Mouse (Mus musculus): ENCODE data around the gene Sephs1. TPM values are rescaled to one million over a fixed set of nuclear protein-coding genes. Genes with fewer than 3 reads are reported as not detected.

Gene Sephs1
- polyA plus RNA-seq, 1 experiment from 2014 or later: 118 TPM

DNA sequence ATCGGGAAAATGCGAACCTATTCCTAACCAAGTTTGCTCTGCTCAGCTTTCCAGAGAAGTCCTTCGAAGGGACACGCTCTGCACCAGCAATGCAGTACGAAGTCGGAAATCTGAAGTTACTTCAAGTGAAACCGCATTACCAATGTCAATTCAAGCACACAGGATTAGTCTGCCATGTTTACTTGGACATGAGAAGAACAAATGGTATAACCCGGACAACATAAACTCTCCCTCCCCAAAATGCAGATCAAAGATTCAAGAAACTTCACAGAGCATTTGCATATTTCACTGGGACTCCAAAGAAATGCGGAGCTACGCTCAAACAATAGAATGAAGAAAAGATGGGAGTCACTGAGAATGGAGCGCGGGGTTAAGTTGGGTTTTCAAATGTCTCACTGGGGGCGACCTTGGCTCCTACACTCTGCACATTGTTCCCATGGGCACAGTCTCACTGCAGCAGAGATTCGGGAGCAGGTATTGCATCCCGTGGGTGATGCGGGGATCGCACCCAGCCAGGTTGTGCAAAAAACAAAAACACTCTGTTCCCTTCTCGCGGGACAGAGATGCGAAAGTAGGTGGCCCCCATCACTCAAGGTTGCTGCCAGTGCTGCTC is 521 bp upstream of the Sephs1 start:
- DNase-seq (ENCODE audit: low spot score): peak; percentile 61
- H3K4me1 ChIP-seq: peaks cover 31% of the 10 kb centered on the region
- 3% methylated on average over 20 of the region's 20 CpGs for WGBS
- H3K27ac ChIP-seq (replicated peaks): peak overlapping the region; percentile 100
- no peaks in the 10 kb centered on the region for H3K9me3 ChIP-seq (replicated peaks)
- H3K27me3 ChIP-seq (ENCODE audit: low read depth, poor library complexity, severe bottlenecking): no peaks in the 10 kb centered on the region
- H3K36me3 ChIP-seq: peaks cover 19% of the 10 kb centered on the region
- H3K4me3 ChIP-seq: peak overlapping the region; percentile 91

- peak overlapping the region; percentile 91 for H3K4me3 ChIP-seq
- H3K9me3 ChIP-seq (replicated peaks): no peaks in the 10 kb centered on the region
- no peaks in the 10 kb centered on the region for H3K27me3 ChIP-seq (ENCODE audit: low read depth, poor library complexity, severe bottlenecking)
- DNase-seq (ENCODE audit: low spot score): peak; percentile 75
- under 1% methylated on average over 60 of the region's 63 CpGs for WGBS
- peak overlapping the region; percentile 100 for H3K27ac ChIP-seq (replicated peaks)
- peaks cover 31% of the 10 kb centered on the region for H3K4me1 ChIP-seq
- peaks cover 34% of the 10 kb centered on the region for H3K36me3 ChIP-seq
Observed at GRCm38 (mm10) chr2:4882249-4882791, 956 bp downstream of the Sephs1 start.

DNA sequence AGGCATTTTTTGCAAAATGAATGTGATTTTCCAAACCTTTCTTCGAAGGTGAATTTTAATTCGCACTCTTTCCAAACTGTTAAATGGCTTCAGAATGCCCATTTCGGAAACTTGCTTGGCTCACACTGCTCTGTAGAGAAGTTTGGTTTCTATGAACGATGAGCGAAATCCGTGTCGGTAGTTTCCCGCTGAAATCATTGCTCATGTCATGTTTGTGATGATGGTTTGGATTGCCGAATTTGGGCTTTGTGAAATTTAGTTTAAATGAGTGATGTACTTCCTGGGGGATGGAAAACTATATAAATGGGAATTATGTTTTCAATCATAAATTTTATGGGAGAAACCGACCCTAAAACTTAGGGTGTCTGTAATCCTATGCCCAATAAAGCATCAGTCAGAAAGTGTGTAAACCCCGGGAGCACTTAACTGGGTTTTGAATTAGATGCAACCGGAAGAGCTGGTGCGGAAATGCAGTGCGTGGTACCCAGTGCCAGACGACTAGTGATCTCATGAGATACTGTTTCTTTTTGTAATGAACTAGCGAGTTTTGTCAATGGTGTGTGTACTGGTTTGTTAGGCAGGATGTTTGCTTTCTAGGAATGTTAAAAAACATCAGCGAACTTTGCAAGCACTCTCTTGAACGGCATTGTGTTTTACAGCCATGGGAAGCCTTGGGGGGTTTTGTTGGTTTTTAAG is 1.8 kb downstream of the Sephs1 start:
- DNase-seq (ENCODE audit: low spot score): no peak

GRCm38 (mm10) chr2:4886896-4887295 is 5.5 kb downstream of the Sephs1 start:
- no peaks in the 10 kb centered on the region for H3K9me3 ChIP-seq (replicated peaks)
- H3K4me1 ChIP-seq: peaks cover 14% of the 10 kb centered on the region
- H3K27me3 ChIP-seq (ENCODE audit: low read depth, poor library complexity, severe bottlenecking): no peaks in the 10 kb centered on the region
- WGBS: 94% methylated on average over 6 of the region's 6 CpGs
- H3K4me3 ChIP-seq: no peak overlapping the region
- no peak for DNase-seq (ENCODE audit: low spot score)
- H3K36me3 ChIP-seq: peaks cover 80% of the 10 kb centered on the region
- H3K27ac ChIP-seq (replicated peaks): no peak overlapping the region

More for the DNA sequence above, 1.8 kb downstream of the Sephs1 start:
- Histone ChIP-seq H3K36me3 (peaks cover 42% of the 10 kb centered on the region), H3K27ac (replicated peaks) (peak overlapping the region; percentile 100), H3K9me3 (replicated peaks) (no peaks in the 10 kb centered on the region), H3K27me3 (ENCODE audit: low read depth, poor library complexity, severe bottlenecking) (no peaks in the 10 kb centered on the region), H3K4me3 (peak overlapping the region; percentile 91), H3K4me1 (peaks cover 31% of the 10 kb centered on the region)
- WGBS: 3% methylated on average over 18 of the region's 18 CpGs

DNA sequence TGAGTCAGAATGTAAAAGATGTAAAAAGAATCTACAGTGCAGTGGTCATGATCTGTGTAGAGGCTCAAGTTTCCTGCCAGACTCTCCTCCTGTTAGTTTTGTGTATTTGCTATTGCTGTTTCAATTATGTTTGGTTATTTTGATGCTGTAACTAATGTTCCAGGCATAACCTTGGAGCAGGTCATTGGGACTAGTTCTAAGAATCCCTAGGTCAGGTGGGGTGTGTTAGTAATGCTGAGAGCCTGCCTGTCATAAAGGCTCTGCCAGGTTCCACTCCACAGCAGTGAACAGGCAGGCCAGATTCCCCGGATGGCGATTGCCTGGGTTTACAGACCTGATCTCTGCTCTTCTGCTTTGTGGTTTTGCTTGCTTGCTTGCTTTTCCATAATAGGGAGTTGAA is 14.2 kb downstream of the Sephs1 start:
- Histone ChIP-seq H3K36me3 (peaks cover 96% of the 10 kb centered on the region), H3K27ac (replicated peaks) (no peak overlapping the region), H3K4me3 (no peak overlapping the region), H3K4me1 (no peaks in the 10 kb centered on the region), H3K9me3 (replicated peaks) (no peaks in the 10 kb centered on the region), H3K27me3 (ENCODE audit: low read depth, poor library complexity, severe bottlenecking) (no peaks in the 10 kb centered on the region)
- WGBS: 90% methylated on average over 2 of the region's 2 CpGs
- no peak for DNase-seq (ENCODE audit: low spot score)

DNA sequence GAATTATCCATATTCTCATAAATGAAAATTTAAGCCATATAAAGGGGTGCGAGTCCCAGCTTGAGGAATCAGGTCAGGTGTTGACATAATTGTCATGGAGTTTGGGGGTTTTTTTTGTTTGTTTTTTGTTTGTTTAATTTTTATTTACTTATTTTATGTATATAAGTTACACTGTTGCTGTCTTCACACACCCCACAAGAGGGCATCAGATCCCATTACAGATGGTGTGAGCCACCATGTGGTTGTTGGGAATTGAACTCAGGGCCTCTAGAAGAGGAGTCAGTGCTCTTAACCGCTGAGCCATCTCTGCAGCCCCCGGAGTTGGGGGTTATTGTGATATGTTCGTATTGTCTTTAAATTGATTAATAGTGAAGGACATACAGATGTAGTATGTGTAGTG is 15.6 kb downstream of the Sephs1 start:
- Histone ChIP-seq H3K27me3 (ENCODE audit: low read depth, poor library complexity, severe bottlenecking) (no peaks in the 10 kb centered on the region), H3K27ac (replicated peaks) (no peak overlapping the region), H3K4me3 (no peak overlapping the region), H3K9me3 (replicated peaks) (no peaks in the 10 kb centered on the region), H3K4me1 (no peaks in the 10 kb centered on the region), H3K36me3 (peaks cover 96% of the 10 kb centered on the region)
- DNase-seq (ENCODE audit: low spot score): no peak
- WGBS: 96% methylated on average over 4 of the region's 4 CpGs

DNA sequence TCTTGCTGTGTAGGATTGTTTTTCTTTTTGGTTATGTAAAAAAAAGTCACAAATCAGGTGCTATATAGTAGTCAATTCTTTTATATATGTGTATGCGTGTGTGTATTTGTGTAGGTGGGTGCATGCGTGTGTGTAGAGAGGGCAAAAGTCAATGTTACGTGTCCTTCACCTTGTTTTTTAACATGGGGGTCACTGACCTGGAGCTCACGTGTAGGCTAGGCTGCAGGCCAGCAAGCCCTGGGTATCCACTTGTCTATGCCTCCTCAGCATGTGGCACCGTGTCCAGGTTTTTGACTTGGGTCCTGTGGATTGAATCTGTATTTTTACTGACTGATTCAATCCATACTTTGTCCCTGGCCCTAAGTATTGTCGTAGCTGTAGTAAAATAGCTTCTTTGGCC is 19.3 kb downstream of the Sephs1 start:
- Histone ChIP-seq H3K9me3 (replicated peaks) (no peaks in the 10 kb centered on the region), H3K27ac (replicated peaks) (no peak overlapping the region), H3K36me3 (peaks cover 96% of the 10 kb centered on the region), H3K27me3 (ENCODE audit: low read depth, poor library complexity, severe bottlenecking) (no peaks in the 10 kb centered on the region), H3K4me3 (no peak overlapping the region), H3K4me1 (no peaks in the 10 kb centered on the region)
- WGBS: 95% methylated on average over 6 of the region's 6 CpGs
- DNase-seq (ENCODE audit: low spot score): no peak

DNA sequence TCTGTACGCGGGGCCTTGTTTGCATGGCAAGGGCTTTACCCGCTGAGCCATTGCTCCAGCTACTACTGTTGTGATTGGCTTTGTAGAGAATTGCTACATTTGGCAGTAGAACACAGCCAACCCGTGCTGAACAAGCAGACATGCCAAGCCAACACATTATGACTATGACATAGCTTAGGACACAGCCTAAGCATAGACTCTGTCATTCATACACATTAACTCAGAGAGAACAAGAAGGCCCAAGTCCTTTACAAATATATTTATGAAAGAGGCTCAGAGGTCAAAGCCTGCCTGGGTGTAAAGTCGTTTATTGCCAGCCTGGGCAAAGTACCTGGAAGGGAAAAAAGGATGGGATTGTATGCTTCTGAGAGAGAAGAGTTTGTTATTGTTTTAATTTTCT is 21.0 kb downstream of the Sephs1 start:
- H3K36me3 ChIP-seq: peaks cover 96% of the 10 kb centered on the region
- H3K4me1 ChIP-seq: no peaks in the 10 kb centered on the region
- 95% methylated on average over 5 of the region's 5 CpGs for WGBS
- no peaks in the 10 kb centered on the region for H3K9me3 ChIP-seq (replicated peaks)
- H3K4me3 ChIP-seq: no peak overlapping the region
- H3K27me3 ChIP-seq (ENCODE audit: low read depth, poor library complexity, severe bottlenecking): no peaks in the 10 kb centered on the region
- no peak for DNase-seq (ENCODE audit: low spot score)
- no peak overlapping the region for H3K27ac ChIP-seq (replicated peaks)

DNA sequence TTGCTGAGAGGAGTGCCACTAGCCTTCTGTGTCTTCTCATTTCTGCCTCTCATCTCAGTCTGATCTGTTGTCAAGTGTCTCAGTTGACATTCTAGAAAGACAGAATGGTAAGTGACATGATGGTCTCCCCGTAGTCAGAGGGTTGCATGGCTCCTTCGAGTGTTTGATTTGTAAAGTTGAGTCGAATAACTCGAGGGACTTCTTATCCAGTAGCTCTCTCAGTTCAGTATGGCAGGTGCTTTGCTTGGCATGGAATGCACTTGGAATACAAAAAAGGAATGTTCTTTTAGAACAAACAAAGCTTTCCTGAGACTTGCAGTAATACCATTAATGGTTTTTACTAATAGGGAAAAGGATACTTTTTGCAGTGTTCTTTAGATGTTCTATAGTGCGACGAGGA is 25.8 kb downstream of the Sephs1 start:
- H3K27me3 ChIP-seq (ENCODE audit: low read depth, poor library complexity, severe bottlenecking): no peaks in the 10 kb centered on the region
- no peak for DNase-seq (ENCODE audit: low spot score)
- 94% methylated on average over 6 of the region's 6 CpGs for WGBS
- H3K27ac ChIP-seq (replicated peaks): no peak overlapping the region
- H3K4me3 ChIP-seq: no peak overlapping the region
- H3K9me3 ChIP-seq (replicated peaks): no peaks in the 10 kb centered on the region
- H3K4me1 ChIP-seq: no peaks in the 10 kb centered on the region
- peaks cover 70% of the 10 kb centered on the region for H3K36me3 ChIP-seq

DNA sequence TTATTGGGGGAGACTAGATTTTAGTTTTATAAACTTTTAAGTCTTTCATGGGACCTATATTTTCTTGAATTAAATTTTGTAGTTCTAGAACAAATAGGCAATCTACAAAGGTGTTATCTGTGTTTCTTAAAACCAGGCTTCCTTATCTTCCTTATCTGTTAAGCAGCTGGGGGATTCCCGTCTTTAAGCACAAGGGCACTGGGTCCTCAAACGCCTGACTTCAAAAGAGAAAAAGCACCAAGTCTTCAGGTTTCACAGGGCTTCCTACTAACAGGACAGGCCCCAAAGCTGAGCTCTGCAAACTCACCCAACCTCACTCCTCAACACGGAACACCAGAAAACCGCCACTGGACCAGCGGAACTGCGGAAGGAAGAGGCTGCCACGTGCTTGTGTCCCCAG is 26.6 kb downstream of the Sephs1 start:
- peaks cover 62% of the 10 kb centered on the region for H3K36me3 ChIP-seq

GRCm38 (mm10) chr2:4908771-4909315 is 27.5 kb downstream of the Sephs1 start:
- 89% methylated on average over 3 of the region's 3 CpGs for WGBS
- Histone ChIP-seq H3K36me3 (peaks cover 55% of the 10 kb centered on the region), H3K9me3 (replicated peaks) (0 out of 2 replicates have a peak, but pooled peaks cover 3% of the 10 kb centered on the region)

More for the DNA sequence above, 26.6 kb downstream of the Sephs1 start:
- no peaks in the 10 kb centered on the region for H3K27me3 ChIP-seq (ENCODE audit: low read depth, poor library complexity, severe bottlenecking)
- H3K9me3 ChIP-seq (replicated peaks): 0 out of 2 replicates have a peak, but pooled peaks cover under 1% of the 10 kb centered on the region
- no peak overlapping the region for H3K4me3 ChIP-seq
- 89% methylated on average over 7 of the region's 7 CpGs for WGBS
- H3K4me1 ChIP-seq: no peaks in the 10 kb centered on the region
- DNase-seq (ENCODE audit: low spot score): no peak
- no peak overlapping the region for H3K27ac ChIP-seq (replicated peaks)

GRCm38 (mm10) chr2:4909909-4910308 is 28.5 kb downstream of the Sephs1 start:
- whole genome bisulfite sequencing: 67% methylated on average over 6 of the region's 6 CpGs
- peaks cover 12% of the 10 kb centered on the region for H3K4me1 ChIP-seq
- H3K27me3 ChIP-seq (ENCODE audit: low read depth, poor library complexity, severe bottlenecking): no peaks in the 10 kb centered on the region
- peak; percentile 12 for DNase-seq (ENCODE audit: low spot score)
- H3K36me3 ChIP-seq: peaks cover 46% of the 10 kb centered on the region
- H3K9me3 ChIP-seq (replicated peaks): 0 out of 2 replicates have a peak, but pooled peaks cover 3% of the 10 kb centered on the region
- no peak overlapping the region for H3K4me3 ChIP-seq
- no peak overlapping the region for H3K27ac ChIP-seq (replicated peaks)

More at GRCm38 (mm10) chr2:4908771-4909315, 27.5 kb downstream of the Sephs1 start:
- no peak for DNase-seq (ENCODE audit: low spot score)
- no peaks in the 10 kb centered on the region for H3K27me3 ChIP-seq (ENCODE audit: low read depth, poor library complexity, severe bottlenecking)
- H3K4me1 ChIP-seq: peaks cover 8% of the 10 kb centered on the region
- no peak overlapping the region for H3K27ac ChIP-seq (replicated peaks)
- no peak overlapping the region for H3K4me3 ChIP-seq

GRCm38 (mm10) chr2:4910521-4910920 is 29.2 kb downstream of the Sephs1 start:
- DNase-seq (ENCODE audit: low spot score): no peak
- no peak overlapping the region for H3K4me3 ChIP-seq
- H3K27ac ChIP-seq (replicated peaks): no peak overlapping the region
- no peaks in the 10 kb centered on the region for H3K27me3 ChIP-seq (ENCODE audit: low read depth, poor library complexity, severe bottlenecking)
- peaks cover 40% of the 10 kb centered on the region for H3K36me3 ChIP-seq
- peaks cover 12% of the 10 kb centered on the region for H3K4me1 ChIP-seq
- WGBS: 89% methylated on average over 4 of the region's 4 CpGs
- H3K9me3 ChIP-seq (replicated peaks): 0 out of 2 replicates have a peak, but pooled peaks cover 3% of the 10 kb centered on the region

Data from midbrain, embryonic 10.5 days (tissue).